ENCODE assay signal across 9 mouse cellular contexts in the genomic region with DNA sequence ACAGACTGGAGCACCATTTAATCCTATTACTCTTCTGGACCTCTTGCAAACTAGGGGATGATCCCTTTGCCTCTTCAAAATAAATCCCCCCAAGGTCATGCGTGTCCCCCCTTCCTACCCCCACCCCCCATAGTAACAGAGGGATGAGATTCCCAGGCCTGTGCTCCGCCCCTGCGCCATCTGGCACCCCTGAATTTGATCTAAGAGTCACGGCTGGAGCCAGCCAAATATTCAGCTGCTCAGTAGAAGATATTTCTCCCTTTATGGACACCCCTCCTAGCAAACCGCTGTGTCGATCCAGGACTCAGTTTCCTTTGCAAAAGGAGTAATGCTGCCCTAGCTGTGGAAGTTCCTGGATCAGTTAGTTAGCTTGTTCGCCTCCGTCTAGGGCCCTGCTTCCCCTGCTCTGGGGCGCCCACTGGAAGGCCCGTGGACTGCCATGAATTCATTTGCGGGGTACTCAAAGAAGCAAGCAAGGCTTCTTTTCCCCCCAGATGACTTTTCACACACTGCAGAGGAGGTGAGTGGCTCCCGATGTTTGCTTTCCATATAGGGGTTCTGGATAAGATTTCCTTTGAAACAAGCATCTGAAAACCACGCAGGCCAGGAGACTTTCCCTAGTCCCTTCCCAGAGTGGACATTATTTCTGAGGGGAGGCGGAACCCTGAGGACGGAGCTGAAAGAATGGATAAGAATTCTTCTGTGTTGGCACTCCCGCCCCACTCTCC.
A peak's percentile ranks its signal among the peaks of the same experiment; 100 is the strongest.
DNase-seq lines count a peak whose midpoint lies in the region; ATAC-seq and TF ChIP-seq lines count a peak whose summit lies in the region.
"Had no signal": no experiment of that assay in that cellular context is flagged by ENCODE, and none has a peak within 500 bp of the region (broad histone marks: within the 10 kb centered on the region; RNA-seq: fewer than 3 reads in every experiment).

No protein-coding gene starts in this region.

- no peak for ATAC-seq in heart, embryonic 11.5 days (replicated peaks; ENCODE audit: insufficient number of reproducible peaks, low FRiP score, low TSS enrichment)
- ATAC-seq in limb, embryonic 13.5 days (ENCODE audit: low FRiP score, low read depth): no peak
- no peak for ATAC-seq in stomach, postnatal 0 days (ENCODE audit: low FRiP score, low TSS enrichment)

- H3K36me3 ChIP-seq in heart, embryonic 11.5 days (ENCODE audit: control insufficient read depth, insufficient read depth, low read length): no peaks in the 10 kb centered on the region
- H3K36me3 ChIP-seq in limb, embryonic 13.5 days: no peaks in the 10 kb centered on the region
- H3K36me3 ChIP-seq in stomach, postnatal 0 days (ENCODE audit: control insufficient read depth, insufficient read depth, low read length): no peaks in the 10 kb centered on the region
- H3K36me3 ChIP-seq: G1E had no signal

- DNase-seq in heart, postnatal 36 days: no peak
- DNase-seq in right cerebral cortex, adult 2 months (ENCODE audit: low spot score in 2 of 2): peak; percentile 26 to 38
- no peak for DNase-seq in right cerebral cortex, postnatal 36 days (ENCODE audit: low spot score in 2 of 2)
- no peak for DNase-seq in stomach, postnatal 0 days (ENCODE audit: low spot score)
- DNase-seq in gastrocnemius, postnatal 25 days: no peak
- no peak for DNase-seq in yolk sac, embryonic 10.5 days (ENCODE audit: low spot score)

- H3K27me3 ChIP-seq in heart, embryonic 11.5 days (ENCODE audit: control insufficient read depth, insufficient read depth, low read length): no peaks in the 10 kb centered on the region
- H3K27me3 ChIP-seq in limb, embryonic 13.5 days: no peaks in the 10 kb centered on the region
- no peaks in the 10 kb centered on the region for H3K27me3 ChIP-seq in stomach, postnatal 0 days (ENCODE audit: control insufficient read depth, insufficient read depth, low read length)

- H3K9ac ChIP-seq in heart, embryonic 11.5 days (ENCODE audit: low read depth, low read length): no peak overlapping the region
- H3K9ac ChIP-seq in limb, embryonic 13.5 days: 0 out of 2 replicates have a peak overlapping the region, but pooled peaks have one; percentile 45
- no peak overlapping the region; the same call in 1 of the 2 replicates for H3K9ac ChIP-seq in stomach, postnatal 0 days (ENCODE audit: low read length)

- no peak for TF ChIP-seq CTCF in stomach, postnatal 0 days (IDR thresholded peaks at IDR 0.05; ENCODE audit: low read depth)

- H3K4me1 ChIP-seq in heart, embryonic 11.5 days (ENCODE audit: control insufficient read depth, insufficient read depth, low read length): peaks cover 12% of the 10 kb centered on the region
- peaks cover 13% of the 10 kb centered on the region for H3K4me1 ChIP-seq in limb, embryonic 13.5 days
- 0 out of 2 replicates have a peak, but pooled peaks cover 2% of the 10 kb centered on the region for H3K4me1 ChIP-seq in stomach, postnatal 0 days (replicated peaks; ENCODE audit: control insufficient read depth, insufficient read depth)

- WGBS in heart, embryonic 11.5 days (ENCODE audit: insufficient replicate concordance): 37% methylated on average over 16 of the region's 16 CpGs
- WGBS in limb, embryonic 13.5 days: 36% methylated on average over 16 of the region's 16 CpGs
- WGBS in stomach, postnatal 0 days: 36% methylated on average over 16 of the region's 16 CpGs

- no peak overlapping the region for H3K27ac ChIP-seq in heart, embryonic 11.5 days (ENCODE audit: low read depth, low read length)
- H3K27ac ChIP-seq in limb, embryonic 13.5 days: peak overlapping the region; percentile 69
- peak overlapping the region; percentile 70 for H3K27ac ChIP-seq in stomach, postnatal 0 days (replicated peaks)

- 0 out of 2 replicates have a peak, but pooled peaks cover 4% of the 10 kb centered on the region for H3K9me3 ChIP-seq in heart, embryonic 11.5 days (replicated peaks; ENCODE audit: control insufficient read depth, low read length)
- H3K9me3 ChIP-seq in limb, embryonic 13.5 days: peaks cover 11% of the 10 kb centered on the region
- no peaks in the 10 kb centered on the region for H3K9me3 ChIP-seq in stomach, postnatal 0 days (ENCODE audit: control insufficient read depth, low read length)

- peak overlapping the region; percentile 67 for H3K4me2 ChIP-seq in heart, embryonic 11.5 days
- H3K4me2 ChIP-seq in limb, embryonic 13.5 days (replicated peaks): peak overlapping the region; percentile 58
- H3K4me2 ChIP-seq in stomach, postnatal 0 days (replicated peaks; ENCODE audit: low read depth): peak overlapping the region; percentile 47

- TF ChIP-seq EP300 in stomach, postnatal 0 days (optimal IDR thresholded peaks at IDR 0.05): no peak

- intact Hi-C loops in heart, postnatal 36 days (cut with DNase I): no loop called here

- peak overlapping the region; percentile 25 for H3K4me3 ChIP-seq in heart, embryonic 11.5 days (ENCODE audit: low read depth, low read length)
- peak overlapping the region; percentile 26 for H3K4me3 ChIP-seq in limb, embryonic 13.5 days
- H3K4me3 ChIP-seq in stomach, postnatal 0 days (ENCODE audit: low read depth, low read length): peak overlapping the region; percentile 13

Comparison
In these comparisons a context has a peak if more than half of its experiments do, and no peak if none do; other contexts are left out.
1. DNase-seq: peak in right cerebral cortex, adult 2 months (2 of 2); none in heart, postnatal 36 days (0 of 2), right cerebral cortex, postnatal 36 days (0 of 2), stomach, postnatal 0 days (single experiment), gastrocnemius, postnatal 25 days (single experiment) and yolk sac, embryonic 10.5 days (single experiment).
2. Peak in every context shown above with its lines, with median percentiles within 50 percentile points of each other: H3K4me2 ChIP-seq and H3K4me3 ChIP-seq.